Mouse (Mus musculus): ENCODE measurements around the gene Msh5. TPM values are rescaled to one million over a fixed set of nuclear protein-coding genes. Genes with fewer than 3 reads are reported as not detected.
A peak's percentile ranks its signal among the peaks of the same experiment; 100 is the strongest.

The Msh5 gene
- polyA plus RNA-seq, 1 experiment from 2014 or later: 3.3 TPM

DNA sequence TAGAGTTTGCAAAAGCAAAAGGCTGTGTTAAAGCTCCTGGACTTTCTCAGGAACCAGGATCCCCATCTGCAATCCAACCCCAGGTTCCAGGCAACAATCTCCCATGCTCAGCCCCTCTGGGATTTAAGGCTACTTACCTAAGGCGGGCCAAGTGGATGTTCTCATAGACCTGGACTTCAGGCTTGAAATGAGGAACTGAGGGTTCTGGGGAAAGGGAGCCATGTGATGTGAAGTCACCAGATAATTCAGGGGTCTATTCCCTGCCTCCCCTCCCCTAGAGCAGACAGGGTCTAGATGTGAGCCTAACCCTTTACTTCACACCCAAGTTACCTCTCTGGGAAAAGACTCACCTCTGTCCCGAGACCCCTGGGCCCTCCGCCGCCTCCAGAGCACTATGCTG, 34.2 kb upstream of the Msh5 start:
- 87% methylated on average over 4 of the region's 4 CpGs for WGBS
- Histone ChIP-seq H3K27me3 (replicated peaks) (no peaks in the 10 kb centered on the region), H3K9me3 (no peaks in the 10 kb centered on the region), H3K27ac (no peak overlapping the region), H3K9ac (no peak overlapping the region), H3K4me1 (peaks cover 11% of the 10 kb centered on the region; the same call in 1 of the 2 replicates), H3K36me3 (replicated peaks) (no peaks in the 10 kb centered on the region), H3K4me2 (no peak overlapping the region), H3K4me3 (no peak overlapping the region)
- ATAC-seq (replicated peaks): no peak

DNA sequence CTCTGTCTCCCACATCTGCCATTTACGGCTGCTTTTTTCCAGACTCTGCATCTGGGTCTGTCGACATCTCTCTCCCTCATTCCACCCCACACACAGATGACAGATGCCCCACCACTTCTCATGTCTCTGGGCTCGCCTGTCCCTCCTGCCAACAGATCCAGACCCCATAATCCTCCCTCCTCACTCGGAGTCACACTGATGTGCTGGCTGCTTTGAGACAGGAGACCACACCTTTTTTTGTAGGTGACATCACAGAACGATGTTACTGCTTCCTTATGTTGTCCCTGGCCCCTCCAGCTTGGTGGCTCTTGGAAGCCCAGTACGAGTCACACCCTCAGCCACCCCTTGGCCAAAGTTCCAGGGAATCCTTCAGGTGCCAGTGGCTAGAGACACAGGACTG, 33.7 kb upstream of the Msh5 start:
- Histone ChIP-seq H3K9ac (no peak overlapping the region), H3K27ac (no peak overlapping the region), H3K4me3 (no peak overlapping the region), H3K4me2 (no peak overlapping the region), H3K4me1 (peaks cover 11% of the 10 kb centered on the region; the same call in 1 of the 2 replicates), H3K36me3 (replicated peaks) (no peaks in the 10 kb centered on the region), H3K9me3 (no peaks in the 10 kb centered on the region), H3K27me3 (replicated peaks) (no peaks in the 10 kb centered on the region)
- whole genome bisulfite sequencing: 62% methylated on average over 6 of the region's 6 CpGs
- ATAC-seq (replicated peaks): no peak

DNA sequence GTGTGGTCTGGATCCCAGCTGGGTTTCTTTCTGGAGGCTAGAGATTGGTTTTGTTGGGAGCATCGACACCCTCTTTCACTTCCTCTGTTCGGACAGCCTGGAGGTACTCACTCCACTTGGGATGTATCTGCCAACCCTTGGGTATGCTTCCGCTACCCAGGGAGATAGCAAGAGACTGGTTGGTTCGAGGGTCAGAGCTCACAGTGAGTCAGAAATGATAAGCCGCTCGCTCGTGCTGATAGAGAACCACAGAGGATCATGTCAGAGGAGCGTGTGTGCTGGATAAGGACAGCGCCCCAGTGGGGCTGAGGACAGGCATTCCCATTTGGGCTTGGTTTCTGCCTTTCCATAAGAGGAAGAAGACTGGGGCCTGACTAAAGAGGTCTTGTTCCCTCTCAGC, 33.2 kb upstream of the Msh5 start:
- 72% methylated on average over 9 of the region's 9 CpGs for WGBS
- no peaks in the 10 kb centered on the region for H3K36me3 ChIP-seq (replicated peaks)
- no peaks in the 10 kb centered on the region for H3K9me3 ChIP-seq

DNA sequence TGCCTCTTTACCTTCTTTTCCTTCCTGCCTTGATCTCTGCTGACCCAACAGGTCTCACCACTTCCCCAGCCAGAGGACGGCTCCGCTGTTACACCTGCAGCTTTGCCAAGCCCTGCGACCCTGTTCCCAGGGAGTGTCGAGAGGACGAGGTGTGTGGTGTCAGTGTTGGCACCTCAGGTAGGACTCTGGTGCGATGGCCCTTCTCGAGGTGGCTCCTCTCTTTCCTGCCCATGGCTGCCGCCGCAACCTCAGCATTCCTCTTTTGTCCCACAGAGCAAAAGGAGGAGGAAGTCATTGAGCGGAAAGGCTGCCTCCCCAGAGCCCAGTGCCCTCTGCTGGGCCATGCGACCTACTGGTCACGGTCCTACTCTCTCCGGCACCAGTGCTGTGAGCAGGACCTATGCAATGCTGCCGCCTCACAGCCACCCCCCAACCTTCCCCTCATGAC, 31.3 kb upstream of the Msh5 start, which contains the start of gene Ly6g6d:
Gene Ly6g6d, minus strand, starts transcription at position 280 of the 448 bp plus-strand sequence.
- 0 out of 2 replicates have a peak, but pooled peaks have one; percentile 37 for ATAC-seq (replicated peaks)

More for the DNA sequence above, 33.2 kb upstream of the Msh5 start:
- no peak for ATAC-seq (replicated peaks)
- Histone ChIP-seq H3K4me2 (no peak overlapping the region), H3K27me3 (replicated peaks) (no peaks in the 10 kb centered on the region), H3K4me3 (no peak overlapping the region), H3K9ac (no peak overlapping the region), H3K27ac (no peak overlapping the region), H3K4me1 (peaks cover 11% of the 10 kb centered on the region; the same call in 1 of the 2 replicates)

DNA sequence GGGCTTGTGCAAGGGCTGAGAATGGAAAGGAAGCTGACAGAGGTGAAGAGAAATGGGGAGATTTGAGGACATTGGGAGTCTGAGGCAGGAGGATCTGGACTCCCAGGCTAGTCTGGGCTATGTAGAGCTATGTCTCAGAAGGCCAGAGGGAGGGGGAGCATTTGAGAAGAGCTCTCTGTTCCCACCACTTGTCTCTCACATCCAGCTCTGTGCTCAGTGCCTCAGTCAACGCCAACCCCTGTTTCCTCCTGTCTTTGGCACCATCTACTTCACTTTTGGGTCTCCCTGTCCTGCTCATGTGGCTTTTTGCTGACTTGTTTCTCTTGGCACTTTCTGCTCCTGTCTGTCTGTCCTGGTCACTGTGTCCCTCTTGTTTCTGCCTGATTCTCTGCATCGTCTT, 30.7 kb upstream of the Msh5 start:
- Histone ChIP-seq H3K9me3 (no peaks in the 10 kb centered on the region), H3K27me3 (replicated peaks) (no peaks in the 10 kb centered on the region), H3K27ac (no peak overlapping the region), H3K4me1 (peaks cover 11% of the 10 kb centered on the region; the same call in 1 of the 2 replicates), H3K4me2 (peak overlapping the region; percentile 43; the same call in 1 of the 2 replicates), H3K9ac (no peak overlapping the region), H3K4me3 (peak overlapping the region; percentile 21; the same call in 1 of the 2 replicates), H3K36me3 (replicated peaks) (no peaks in the 10 kb centered on the region)
- ATAC-seq (replicated peaks): no peak
- WGBS: 41% methylated on average over 2 of the region's 2 CpGs

More for the DNA sequence above, 31.3 kb upstream of the Msh5 start, which contains the start of gene Ly6g6d:
- Histone ChIP-seq H3K4me2 (peak within 1 kb of the TSS; percentile 43), H3K4me3 (peak within 1 kb of the TSS; percentile 21), H3K9ac (no peak within 1 kb of the TSS; the same call in 1 of the 2 replicates), H3K27me3 (replicated peaks) (no peaks in the 10 kb centered on the region), H3K36me3 (replicated peaks) (no peaks in the 10 kb centered on the region), H3K9me3 (no peaks in the 10 kb centered on the region), H3K27ac (no peak within 1 kb of the TSS), H3K4me1 (peaks cover 11% of the 10 kb centered on the region; the same call in 1 of the 2 replicates)
- WGBS: 9% methylated on average over 14 of the region's 14 CpGs

DNA sequence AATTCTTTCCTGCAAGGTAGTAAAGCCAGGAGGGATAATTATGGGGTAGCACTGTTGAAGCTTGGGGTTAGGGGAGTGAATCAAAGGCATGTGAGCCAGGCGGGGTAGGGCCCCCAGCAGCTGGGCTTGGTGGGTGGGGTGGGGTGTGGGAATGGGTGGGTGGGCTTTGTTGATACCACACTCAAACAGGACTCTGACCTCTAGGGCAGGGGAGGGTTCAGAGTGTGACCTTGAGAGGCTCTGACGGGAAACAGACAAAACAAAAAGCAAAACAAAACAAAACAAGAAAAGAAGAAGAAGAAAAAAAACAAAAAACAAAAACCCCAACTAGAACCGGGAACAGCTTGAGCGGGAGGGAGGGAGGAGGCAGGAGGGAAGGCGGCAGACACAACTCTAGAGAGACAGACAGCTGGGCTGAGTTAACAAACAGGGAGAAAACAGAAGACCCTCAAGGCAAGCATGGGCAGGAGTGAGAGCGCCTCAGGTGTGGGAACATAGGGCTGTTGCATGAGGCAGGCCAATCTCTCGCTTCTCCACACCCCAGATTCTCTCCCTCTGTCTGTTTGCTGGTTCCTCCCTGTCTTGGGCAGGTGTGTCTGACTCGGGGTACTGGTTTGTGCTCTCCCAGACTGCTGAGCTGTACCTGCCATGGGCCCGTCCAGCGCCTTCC, 30.1 kb upstream of the Msh5 start, which contains the start of gene Ly6g6e:
Gene Ly6g6e, plus strand, starts transcription at position 396 of the 670 bp plus-strand sequence.
- Histone ChIP-seq H3K4me2 (peak within 1 kb of the TSS; percentile 43), H3K4me1 (peaks cover 11% of the 10 kb centered on the region; the same call in 1 of the 2 replicates), H3K36me3 (replicated peaks) (no peaks in the 10 kb centered on the region), H3K27ac (no peak within 1 kb of the TSS), H3K4me3 (peak within 1 kb of the TSS; percentile 21), H3K9ac (no peak within 1 kb of the TSS; the same call in 1 of the 2 replicates), H3K9me3 (no peaks in the 10 kb centered on the region), H3K27me3 (replicated peaks) (no peaks in the 10 kb centered on the region)
- WGBS: 36% methylated on average over 10 of the region's 10 CpGs
- ATAC-seq (replicated peaks): no peak

DNA sequence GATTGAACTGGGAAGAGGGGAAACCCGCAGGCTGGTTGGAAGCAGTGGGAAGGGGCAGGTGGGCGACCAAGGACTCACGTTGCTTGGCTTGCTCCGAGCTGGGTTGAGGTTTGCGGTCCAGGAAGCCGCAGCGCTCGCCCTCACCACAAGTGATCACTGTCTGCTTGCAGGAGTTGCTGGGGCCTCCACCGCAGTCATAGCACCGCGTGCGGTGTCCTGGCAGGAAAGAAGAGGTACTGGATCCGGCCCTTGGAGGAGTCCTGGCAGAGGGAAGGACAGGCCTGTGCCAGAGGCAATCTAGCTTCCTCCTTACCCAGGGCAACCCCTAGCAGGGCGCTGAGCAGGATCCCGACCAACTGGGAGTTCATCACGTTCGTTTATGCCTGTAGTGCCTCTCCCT, 27.6 kb upstream of the Msh5 start:
- 57% methylated on average over 17 of the region's 17 CpGs for WGBS
- H3K4me1 ChIP-seq: peaks cover 11% of the 10 kb centered on the region; the same call in 1 of the 2 replicates
- H3K9ac ChIP-seq: no peak overlapping the region
- no peaks in the 10 kb centered on the region for H3K36me3 ChIP-seq (replicated peaks)
- H3K4me3 ChIP-seq: no peak overlapping the region
- no peak overlapping the region for H3K27ac ChIP-seq
- ATAC-seq (replicated peaks): no peak
- no peaks in the 10 kb centered on the region for H3K27me3 ChIP-seq (replicated peaks)
- no peaks in the 10 kb centered on the region for H3K9me3 ChIP-seq
- no peak overlapping the region for H3K4me2 ChIP-seq

DNA sequence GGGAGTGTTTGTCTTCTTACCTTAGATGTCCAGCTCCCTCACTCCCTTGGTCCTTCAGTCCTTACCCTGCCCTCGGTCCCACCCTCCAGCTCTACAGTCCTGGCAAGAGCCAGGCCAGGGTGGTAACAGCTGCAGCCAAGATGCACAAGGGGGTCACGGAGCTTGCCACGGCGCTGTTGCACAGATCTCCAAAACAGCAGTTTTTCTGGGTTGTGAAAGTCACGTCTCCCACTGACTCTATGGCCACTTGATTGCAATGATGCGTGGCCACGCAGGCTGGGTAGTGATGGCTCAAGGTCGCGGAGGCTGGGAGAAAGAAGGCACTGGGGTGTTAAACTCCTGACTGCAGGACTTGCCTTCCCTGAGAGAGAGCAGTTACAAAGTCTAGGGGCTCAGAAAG, 24.9 kb upstream of the Msh5 start:
- 85% methylated on average over 9 of the region's 9 CpGs for WGBS
- H3K4me1 ChIP-seq: no peaks in the 10 kb centered on the region
- no peaks in the 10 kb centered on the region for H3K36me3 ChIP-seq (replicated peaks)
- no peak overlapping the region for H3K9ac ChIP-seq
- no peak overlapping the region for H3K4me2 ChIP-seq
- H3K9me3 ChIP-seq: no peaks in the 10 kb centered on the region
- H3K4me3 ChIP-seq: no peak overlapping the region
- H3K27me3 ChIP-seq (replicated peaks): peaks cover 8% of the 10 kb centered on the region; the same call in 1 of the 2 replicates
- no peak for ATAC-seq (replicated peaks)
- no peak overlapping the region for H3K27ac ChIP-seq

DNA sequence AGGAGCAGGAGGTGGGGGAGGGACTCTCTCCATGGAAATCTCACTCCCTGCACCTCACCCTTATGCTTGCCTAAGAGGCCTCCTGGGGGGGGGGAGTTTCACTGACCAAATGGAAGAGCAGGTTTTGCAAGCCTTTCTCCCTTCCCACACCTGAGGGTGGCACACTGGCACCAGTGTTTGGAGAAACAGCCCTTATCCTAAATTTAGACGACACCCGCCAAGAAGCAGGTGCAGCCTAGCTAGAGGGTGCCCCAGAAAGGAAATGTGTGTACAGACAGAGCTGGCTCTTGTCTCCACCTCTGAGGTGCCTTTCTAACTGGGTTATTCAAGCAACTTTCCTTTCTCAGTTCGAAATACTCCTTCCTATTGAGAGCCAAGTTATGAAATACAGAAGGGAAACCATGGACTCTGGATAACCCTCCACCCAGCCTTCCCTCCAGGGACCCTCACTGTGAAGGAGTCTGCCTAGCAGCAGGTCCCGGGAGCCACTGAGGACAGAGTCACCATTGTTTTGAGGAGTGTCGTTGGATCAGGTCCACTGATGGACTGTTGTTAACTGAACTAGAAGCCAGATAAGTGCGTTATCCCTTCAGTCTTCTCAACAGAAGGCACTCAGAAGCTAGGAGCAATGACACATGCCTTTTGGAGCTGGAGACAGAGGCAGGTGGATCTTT, 24.1 kb upstream of the Msh5 start:
- no peaks in the 10 kb centered on the region for H3K9me3 ChIP-seq
- WGBS: 68% methylated on average over 6 of the region's 6 CpGs
- H3K4me1 ChIP-seq: peaks cover under 1% of the 10 kb centered on the region; the same call in 1 of the 2 replicates
- H3K36me3 ChIP-seq (replicated peaks): no peaks in the 10 kb centered on the region
- no peak overlapping the region for H3K4me3 ChIP-seq
- no peak overlapping the region for H3K27ac ChIP-seq
- no peak overlapping the region for H3K9ac ChIP-seq
- no peak for ATAC-seq (replicated peaks)
- H3K27me3 ChIP-seq (replicated peaks): peaks cover 14% of the 10 kb centered on the region
- no peak overlapping the region for H3K4me2 ChIP-seq

DNA sequence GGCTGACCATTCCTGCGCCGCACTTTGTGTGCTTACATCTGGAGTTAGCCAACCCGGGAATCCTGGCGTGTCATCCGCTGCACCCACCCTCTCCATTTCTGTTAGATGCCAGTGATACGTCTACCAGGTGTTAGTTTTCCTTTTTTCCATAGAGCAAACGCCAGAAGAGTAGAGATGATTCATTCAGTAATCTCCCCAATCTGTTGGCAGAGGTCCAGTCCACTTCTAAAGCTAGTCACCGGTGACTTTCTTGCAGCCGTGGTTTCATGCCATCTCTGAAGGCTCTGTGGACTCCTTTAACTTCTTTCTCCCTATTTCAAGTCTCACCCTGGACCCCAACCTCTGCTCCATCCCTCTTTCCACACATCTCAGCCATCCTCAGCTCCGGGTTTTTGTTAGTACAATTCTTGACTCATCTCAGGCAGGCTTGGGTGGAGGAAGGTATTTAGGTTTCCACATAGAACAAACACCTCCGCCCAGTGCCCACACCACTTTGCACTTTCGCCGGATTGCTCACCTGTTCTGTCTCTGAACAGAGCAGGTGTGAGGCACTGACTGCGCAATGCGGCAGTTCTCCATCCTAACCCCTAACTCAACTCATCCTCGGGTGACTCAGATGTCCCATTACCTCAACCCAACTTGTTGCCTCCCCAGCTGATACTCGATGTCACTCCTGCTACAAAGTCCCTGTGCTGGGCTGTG, 21.8 kb upstream of the Msh5 start:
- Histone ChIP-seq H3K36me3 (replicated peaks) (no peaks in the 10 kb centered on the region), H3K27me3 (replicated peaks) (peaks cover 36% of the 10 kb centered on the region), H3K9me3 (no peaks in the 10 kb centered on the region), H3K9ac (no peak overlapping the region), H3K4me2 (no peak overlapping the region), H3K4me1 (peaks cover 10% of the 10 kb centered on the region; the same call in 1 of the 2 replicates), H3K27ac (no peak overlapping the region), H3K4me3 (no peak overlapping the region)
- WGBS: 86% methylated on average over 17 of the region's 17 CpGs
- ATAC-seq (replicated peaks): no peak

DNA sequence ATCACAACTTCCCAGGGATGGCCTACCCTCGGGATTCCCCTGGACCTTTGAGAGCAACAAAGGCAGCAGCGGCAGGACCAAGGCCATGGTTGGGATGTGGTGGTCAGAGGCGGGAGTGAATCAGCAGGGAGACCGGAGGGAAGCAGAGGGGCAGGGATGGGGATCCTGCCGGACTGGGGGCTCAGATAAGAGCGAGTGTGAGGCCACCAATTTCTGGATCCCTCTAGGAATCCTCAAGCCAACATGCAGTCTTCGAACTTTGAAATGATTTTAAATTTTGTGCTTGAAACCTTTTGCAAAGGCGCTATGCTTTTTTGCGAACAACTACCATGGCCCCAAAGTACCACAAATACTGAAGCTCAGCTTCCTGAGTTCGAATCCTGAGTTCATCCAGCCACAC, 19.5 kb upstream of the Msh5 start, which contains the start of gene Mpig6b:
Gene Mpig6b, minus strand, starts transcription at position 101 of the 400 bp plus-strand sequence.
- ATAC-seq (replicated peaks): no peak
- H3K4me3 ChIP-seq: peak within 1 kb of the TSS; percentile 13
- H3K27me3 ChIP-seq (replicated peaks): peaks cover 41% of the 10 kb centered on the region
- H3K27ac ChIP-seq: no peak within 1 kb of the TSS
- H3K9ac ChIP-seq: peak within 1 kb of the TSS; percentile 26; the same call in 1 of the 2 replicates
- peaks cover 10% of the 10 kb centered on the region; the same call in 1 of the 2 replicates for H3K4me1 ChIP-seq
- no peaks in the 10 kb centered on the region for H3K9me3 ChIP-seq
- WGBS: 46% methylated on average over 10 of the region's 10 CpGs
- peaks cover 4% of the 10 kb centered on the region; the same call in 1 of the 2 replicates for H3K36me3 ChIP-seq (replicated peaks)
- H3K4me2 ChIP-seq: peak within 1 kb of the TSS; percentile 43
